Mouse (Mus musculus): ENCODE measurements around the gene Pcgf5.

- TF ChIP-seq POLR2A (IDR thresholded peaks at IDR 0.05; ENCODE audit: borderline replicate concordance, extremely low read depth, insufficient read depth, insufficient read length, poor library complexity, severe bottlenecking) (no peak), CTCF (IDR thresholded peaks at IDR 0.05; ENCODE audit: borderline replicate concordance, extremely low read depth, insufficient read depth, insufficient read length) (no peak)
These were observed 2.1 kb downstream of the Pcgf5 start for GRCm38 (mm10) chr19:36350181-36350580.

Measured in brain, embryonic 14.5 days (tissue).